Mouse (Mus musculus): ENCODE results near the gene Ncapd2. TPM values are rescaled to one million over a fixed set of nuclear protein-coding genes. Genes with fewer than 3 reads are reported as not detected.
A peak's percentile ranks its signal among the peaks of the same experiment; 100 is the strongest.

Gene Ncapd2
- polyA plus RNA-seq, 1 experiment from 2014 or later: 51.3 TPM

DNA sequence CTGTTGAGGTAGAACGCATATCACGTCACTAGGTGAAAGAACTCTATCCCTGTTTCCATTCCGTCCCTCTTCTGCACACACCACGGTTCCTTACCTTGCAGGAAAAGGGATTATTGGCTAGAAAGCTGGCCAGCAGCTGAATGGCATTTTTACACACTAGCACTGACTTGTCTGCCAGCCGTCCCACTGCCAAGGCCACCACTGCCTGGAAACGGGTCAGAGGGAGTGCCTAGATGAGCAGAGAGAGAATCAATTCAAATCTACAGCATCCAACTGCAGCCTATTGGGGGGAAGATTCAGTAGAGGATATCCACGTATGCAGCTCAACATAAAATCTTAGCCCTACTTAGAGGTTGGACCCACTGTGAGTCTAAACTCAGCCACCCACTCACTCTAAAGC is 11.9 kb downstream of the Ncapd2 start:
- no peaks in the 10 kb centered on the region for H3K4me1 ChIP-seq (replicated peaks)
- no peak overlapping the region for H3K4me2 ChIP-seq
- no peak overlapping the region for H3K27ac ChIP-seq (replicated peaks)
- no peaks in the 10 kb centered on the region for H3K27me3 ChIP-seq
- H3K36me3 ChIP-seq: peaks cover 86% of the 10 kb centered on the region
- ATAC-seq (ENCODE audit: low FRiP score, low read depth): no peak
- no peaks in the 10 kb centered on the region for H3K9me3 ChIP-seq
- no peak overlapping the region for H3K9ac ChIP-seq
- no peak overlapping the region for H3K4me3 ChIP-seq
- WGBS: 93% methylated on average over 7 of the region's 7 CpGs

DNA sequence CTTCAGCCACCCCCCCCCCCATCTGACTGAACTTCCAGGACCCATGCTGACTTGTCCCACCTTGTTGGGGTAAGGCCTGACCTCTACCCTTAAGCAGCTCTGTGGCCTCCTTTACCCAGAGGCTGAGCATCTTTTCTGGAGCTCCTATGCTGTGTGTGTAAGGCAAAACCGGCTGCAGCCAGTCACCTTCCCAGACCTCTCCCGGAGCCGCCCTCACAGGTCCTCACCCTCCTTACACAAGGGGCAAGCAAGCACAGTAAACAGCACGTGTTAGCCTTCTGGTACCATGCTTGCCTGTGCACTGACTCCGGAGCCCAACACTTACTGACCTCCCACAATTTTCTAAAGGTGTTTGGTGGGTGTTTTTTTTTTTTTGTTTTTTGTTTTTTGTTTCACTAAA is 16.0 kb downstream of the Ncapd2 start:
- ATAC-seq (ENCODE audit: low FRiP score, low read depth): no peak

DNA sequence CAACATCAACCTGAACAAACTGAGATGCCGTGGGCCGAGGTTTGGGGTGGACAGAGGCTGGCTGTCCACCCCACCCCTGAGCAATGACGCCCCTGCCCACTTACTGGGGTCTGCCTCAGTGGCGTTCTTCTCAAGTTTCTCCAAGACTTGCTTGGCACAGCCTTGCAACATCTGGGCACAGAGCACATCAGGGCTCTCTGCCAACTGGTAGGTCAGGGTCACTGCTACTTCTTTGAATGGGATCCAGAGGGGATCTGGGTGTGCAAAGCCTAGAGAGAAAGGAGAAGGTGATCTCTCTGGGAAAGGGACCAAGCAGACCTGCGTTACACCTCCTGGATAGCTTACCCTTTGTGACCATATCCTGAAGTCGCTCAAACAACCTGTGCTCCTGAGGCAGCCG is 18.2 kb downstream of the Ncapd2 start:
- 95% methylated on average over 7 of the region's 7 CpGs for WGBS
- no peak overlapping the region for H3K4me3 ChIP-seq
- H3K9me3 ChIP-seq: no peaks in the 10 kb centered on the region
- H3K27ac ChIP-seq (replicated peaks): no peak overlapping the region
- ATAC-seq (ENCODE audit: low FRiP score, low read depth): no peak
- peaks cover 93% of the 10 kb centered on the region for H3K36me3 ChIP-seq
- no peaks in the 10 kb centered on the region for H3K4me1 ChIP-seq (replicated peaks)
- H3K27me3 ChIP-seq: no peaks in the 10 kb centered on the region
- H3K9ac ChIP-seq: no peak overlapping the region
- no peak overlapping the region for H3K4me2 ChIP-seq

More for the DNA sequence above, 16.0 kb downstream of the Ncapd2 start:
- Histone ChIP-seq H3K36me3 (peaks cover 90% of the 10 kb centered on the region), H3K27ac (replicated peaks) (no peak overlapping the region), H3K4me1 (replicated peaks) (no peaks in the 10 kb centered on the region), H3K9ac (no peak overlapping the region), H3K4me2 (no peak overlapping the region), H3K27me3 (no peaks in the 10 kb centered on the region), H3K9me3 (no peaks in the 10 kb centered on the region), H3K4me3 (no peak overlapping the region)
- WGBS: 96% methylated on average over 5 of the region's 5 CpGs

DNA sequence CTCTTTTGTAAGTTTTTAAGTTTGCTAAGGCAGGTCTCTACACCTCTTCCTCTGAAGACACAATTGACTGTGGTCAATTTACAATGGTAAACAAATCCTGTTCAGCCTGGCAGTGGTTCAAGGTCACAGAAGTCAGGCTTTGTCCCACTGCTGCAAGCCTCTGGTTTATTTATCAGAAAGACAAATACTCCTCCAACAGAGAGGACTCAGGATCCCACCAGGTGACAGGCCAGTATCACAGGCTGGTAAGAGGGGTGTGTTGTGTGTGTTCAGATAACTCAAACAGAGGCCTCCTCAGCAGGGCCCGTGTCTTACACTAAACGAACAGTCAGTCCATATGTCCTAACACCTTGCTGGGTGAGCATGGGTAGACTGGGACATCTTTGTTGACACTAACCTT is 19.0 kb downstream of the Ncapd2 start:
- H3K4me2 ChIP-seq: no peak overlapping the region
- no peak overlapping the region for H3K4me3 ChIP-seq
- H3K4me1 ChIP-seq (replicated peaks): peaks cover 3% of the 10 kb centered on the region
- no peak overlapping the region for H3K27ac ChIP-seq (replicated peaks)
- WGBS: 87% methylated on average over 2 of the region's 2 CpGs
- peaks cover 88% of the 10 kb centered on the region for H3K36me3 ChIP-seq
- H3K27me3 ChIP-seq: no peaks in the 10 kb centered on the region
- H3K9me3 ChIP-seq: no peaks in the 10 kb centered on the region
- H3K9ac ChIP-seq: no peak overlapping the region
- ATAC-seq (ENCODE audit: low FRiP score, low read depth): no peak

DNA sequence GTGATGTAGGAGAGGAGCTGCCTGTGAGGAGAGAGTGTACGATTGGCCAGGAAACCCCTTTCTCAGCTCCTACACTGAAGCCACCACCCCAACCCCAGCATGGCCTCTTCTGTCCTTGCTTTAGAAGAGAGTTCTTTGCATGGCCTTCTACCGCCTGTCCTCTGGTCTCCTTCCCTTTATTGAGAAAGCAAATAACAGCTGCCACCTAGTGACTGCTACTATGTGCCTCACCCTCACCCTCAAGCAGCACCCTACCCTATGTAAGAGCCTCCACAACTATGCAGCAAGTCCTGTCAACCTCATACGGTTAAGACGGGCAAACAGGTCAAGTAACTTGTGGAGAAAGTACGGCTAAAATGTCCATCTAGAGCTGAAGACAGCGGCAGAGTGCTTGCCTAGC is 21.3 kb downstream of the Ncapd2 start:
- peaks cover 22% of the 10 kb centered on the region for H3K4me1 ChIP-seq (replicated peaks)
- H3K27ac ChIP-seq (replicated peaks): no peak overlapping the region
- WGBS: 86% methylated on average over 6 of the region's 6 CpGs
- no peak for ATAC-seq (ENCODE audit: low FRiP score, low read depth)
- no peak overlapping the region for H3K9ac ChIP-seq
- H3K9me3 ChIP-seq: no peaks in the 10 kb centered on the region
- H3K27me3 ChIP-seq: no peaks in the 10 kb centered on the region
- H3K4me2 ChIP-seq: no peak overlapping the region
- H3K36me3 ChIP-seq: peaks cover 66% of the 10 kb centered on the region
- H3K4me3 ChIP-seq: no peak overlapping the region

DNA sequence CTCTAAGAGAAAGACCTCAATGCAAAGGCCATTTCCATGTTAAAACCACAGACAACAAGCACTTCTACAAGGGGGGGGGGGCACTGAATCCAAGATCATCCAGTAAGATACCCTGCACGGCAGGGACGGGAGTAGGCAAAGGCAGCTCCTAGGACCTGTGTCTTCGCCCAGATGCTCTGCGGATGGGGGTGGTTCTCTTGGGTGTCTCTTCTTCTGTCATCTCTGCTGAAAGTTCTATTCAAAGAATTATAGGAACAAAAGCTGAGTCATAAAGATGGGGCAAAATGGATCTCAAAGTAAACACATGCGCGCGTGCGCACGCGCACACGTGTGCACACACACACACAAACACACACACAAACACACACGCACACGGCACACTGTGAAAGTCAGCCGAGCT is 23.4 kb downstream of the Ncapd2 start:
- ATAC-seq (ENCODE audit: low FRiP score, low read depth): no peak
- 91% methylated on average over 14 of the region's 14 CpGs for WGBS
- H3K4me1 ChIP-seq (replicated peaks): peaks cover 35% of the 10 kb centered on the region
- no peaks in the 10 kb centered on the region for H3K27me3 ChIP-seq
- peaks cover 50% of the 10 kb centered on the region for H3K36me3 ChIP-seq
- H3K4me2 ChIP-seq: no peak overlapping the region
- no peaks in the 10 kb centered on the region for H3K9me3 ChIP-seq
- no peak overlapping the region for H3K4me3 ChIP-seq
- H3K27ac ChIP-seq (replicated peaks): no peak overlapping the region
- H3K9ac ChIP-seq: no peak overlapping the region

DNA sequence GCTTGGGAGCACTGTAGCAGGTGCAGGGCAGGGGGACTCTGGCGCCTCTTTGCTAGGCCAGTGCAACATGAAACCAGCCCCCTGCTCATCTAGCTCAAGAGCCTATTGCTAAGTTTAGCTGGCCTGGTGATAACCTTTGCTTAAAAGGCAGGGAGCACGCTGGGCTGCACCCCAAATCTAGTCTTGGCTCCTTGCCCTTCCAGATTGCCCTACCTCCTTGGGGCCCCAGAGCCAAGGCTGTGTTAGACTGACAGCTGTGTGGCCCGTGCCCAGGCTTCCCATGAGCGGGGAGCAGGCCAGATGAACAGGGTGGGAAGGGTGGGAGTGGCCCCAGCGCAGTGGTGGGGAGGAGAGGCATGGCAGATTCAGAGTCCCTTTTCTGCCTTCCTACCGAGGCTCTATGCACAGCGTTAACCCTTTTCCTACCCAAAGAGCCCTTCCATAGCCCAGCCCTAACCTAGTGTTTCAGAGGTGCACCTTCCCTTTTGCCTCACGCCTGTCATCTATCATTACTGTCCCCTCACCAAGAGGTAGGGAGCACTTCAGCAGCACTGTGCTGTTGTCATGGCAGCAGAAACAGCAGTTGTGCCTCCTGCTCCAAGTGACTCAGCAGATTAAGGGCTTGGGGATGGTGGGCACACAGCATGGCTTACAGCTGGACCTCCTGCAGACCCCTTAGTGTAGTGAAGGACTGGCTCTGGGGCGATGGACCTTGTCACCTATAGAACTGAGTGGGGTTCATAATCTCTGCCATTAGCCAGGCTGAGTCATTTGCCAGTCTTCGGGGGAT is 24.4 kb downstream of the Ncapd2 start:
- peaks cover 40% of the 10 kb centered on the region for H3K4me1 ChIP-seq (replicated peaks)
- H3K4me3 ChIP-seq: peak overlapping the region; percentile 91; the same call in 1 of the 2 replicates
- no peaks in the 10 kb centered on the region for H3K9me3 ChIP-seq
- no peak for ATAC-seq (ENCODE audit: low FRiP score, low read depth)
- peaks cover 41% of the 10 kb centered on the region for H3K36me3 ChIP-seq
- peak overlapping the region; percentile 50 for H3K9ac ChIP-seq
- H3K27me3 ChIP-seq: no peaks in the 10 kb centered on the region
- peak overlapping the region; percentile 93 for H3K27ac ChIP-seq (replicated peaks)
- H3K4me2 ChIP-seq: peak overlapping the region; percentile 95
- WGBS: 17% methylated on average over 10 of the region's 10 CpGs

DNA sequence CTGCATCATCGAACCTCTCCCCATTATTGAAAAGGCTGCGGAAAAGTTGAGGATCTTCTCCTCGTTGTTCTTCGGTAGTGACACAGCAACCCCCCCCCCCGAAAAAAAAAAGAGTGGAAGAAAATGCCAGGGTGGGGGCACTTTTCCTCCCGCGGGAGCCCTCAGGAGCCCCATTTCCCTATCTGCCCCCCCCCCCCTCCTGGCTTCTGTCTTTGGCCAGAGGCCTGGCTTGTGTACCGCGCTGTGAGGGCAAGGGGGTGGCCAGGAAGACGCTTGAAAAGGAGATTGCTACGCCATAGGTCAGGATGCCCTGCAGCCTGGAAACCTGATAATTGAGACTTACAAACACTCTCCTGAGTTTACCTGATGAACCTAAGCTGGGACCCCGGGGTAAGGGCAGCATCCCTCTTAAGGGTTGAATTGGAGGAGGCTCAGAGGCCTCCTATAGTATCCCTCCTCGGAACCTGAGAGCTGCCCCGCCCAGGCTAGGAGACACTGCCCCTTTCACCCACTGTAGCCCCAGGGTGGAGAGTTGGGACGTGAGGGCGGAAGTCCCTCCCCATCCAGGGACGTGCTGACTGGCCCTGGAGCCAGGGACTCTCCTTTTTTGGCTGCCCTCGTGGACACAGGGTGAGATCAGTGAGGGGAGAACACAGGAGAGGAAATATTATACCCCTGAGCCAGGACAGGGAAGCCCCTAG is 25.3 kb downstream of the Ncapd2 start, which contains the start of gene Gapdh:
Gene Gapdh, minus strand, starts transcription at position 417 of the 701 bp plus-strand sequence.
- under 1% methylated on average over 18 of the region's 18 CpGs for WGBS
- H3K4me3 ChIP-seq: peak within 1 kb of the TSS; percentile 91
- peak within 1 kb of the TSS; percentile 95 for H3K4me2 ChIP-seq
- no peaks in the 10 kb centered on the region for H3K27me3 ChIP-seq
- H3K9ac ChIP-seq: peak within 1 kb of the TSS; percentile 93
- ATAC-seq (ENCODE audit: low FRiP score, low read depth): peak; percentile 6; the same call in 1 of the 2 replicates
- peaks cover 37% of the 10 kb centered on the region for H3K36me3 ChIP-seq
- no peaks in the 10 kb centered on the region for H3K9me3 ChIP-seq
- peak within 1 kb of the TSS; percentile 93 for H3K27ac ChIP-seq (replicated peaks)
- peaks cover 44% of the 10 kb centered on the region for H3K4me1 ChIP-seq (replicated peaks)

DNA sequence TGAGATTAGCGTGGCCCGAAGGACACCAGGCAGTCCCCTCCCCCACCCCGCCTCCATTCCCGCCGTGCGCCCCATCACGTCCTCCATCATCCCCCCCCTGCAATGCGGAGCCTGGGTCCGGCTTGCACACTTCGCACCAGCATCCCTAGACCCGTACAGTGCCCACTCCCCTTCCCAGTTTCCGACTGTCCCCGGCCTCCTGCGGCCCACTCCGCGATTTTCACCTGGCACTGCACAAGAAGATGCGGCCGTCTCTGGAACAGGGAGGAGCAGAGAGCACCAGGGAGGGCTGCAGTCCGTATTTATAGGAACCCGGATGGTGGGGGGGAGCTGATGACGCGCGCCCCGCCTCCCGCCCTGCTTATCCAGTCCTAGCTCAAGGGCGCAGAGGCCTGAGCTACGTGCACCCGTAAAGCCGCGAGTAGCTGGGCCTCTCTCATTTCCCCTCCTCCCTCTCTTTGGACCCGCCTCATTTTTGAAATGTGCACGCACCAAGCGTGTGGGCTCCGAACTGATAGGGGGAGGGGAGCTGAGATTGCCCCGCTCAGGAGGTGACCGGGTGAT is 26.1 kb downstream of the Ncapd2 start:
- H3K4me1 ChIP-seq (replicated peaks): peaks cover 44% of the 10 kb centered on the region
- WGBS: under 1% methylated on average over 36 of the region's 36 CpGs

DNA sequence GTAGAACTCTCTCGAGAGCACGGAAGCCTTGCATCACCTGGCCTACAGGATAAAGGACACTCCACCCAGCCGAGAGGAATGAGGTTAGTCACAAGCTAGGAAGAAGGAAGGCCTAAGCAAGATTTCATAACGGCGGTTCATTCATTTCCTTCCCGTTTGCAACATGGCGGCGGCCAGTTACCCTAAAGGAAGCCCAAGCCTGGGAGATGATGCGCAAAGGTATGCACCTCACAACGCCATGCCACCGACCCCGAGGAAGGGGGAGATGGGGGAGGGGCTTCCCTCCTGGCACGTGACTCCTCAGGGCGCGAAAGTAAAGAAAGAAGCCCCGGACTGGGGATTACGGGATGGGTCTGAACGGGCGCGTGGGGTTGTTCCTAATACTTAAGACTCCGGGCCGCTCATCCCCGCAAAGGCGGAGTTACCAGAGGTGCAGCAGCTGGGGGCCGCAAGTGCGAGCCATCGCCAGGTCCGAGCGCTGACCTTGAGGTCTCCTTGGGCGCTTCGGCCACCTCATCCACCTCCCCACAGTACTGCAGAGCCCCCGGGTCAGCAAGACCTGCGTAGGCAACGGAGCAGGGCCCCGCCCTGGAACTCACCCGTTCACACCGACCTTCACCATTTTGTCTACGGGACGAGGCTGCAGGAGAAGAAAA is 26.7 kb downstream of the Ncapd2 start:
- ATAC-seq (ENCODE audit: low FRiP score, low read depth): peak; percentile 43
- Histone ChIP-seq H3K9me3 (no peaks in the 10 kb centered on the region), H3K9ac (peak overlapping the region; percentile 93), H3K4me3 (peak overlapping the region; percentile 91), H3K27me3 (no peaks in the 10 kb centered on the region), H3K4me2 (peak overlapping the region; percentile 95), H3K36me3 (peaks cover 34% of the 10 kb centered on the region), H3K4me1 (replicated peaks) (peaks cover 44% of the 10 kb centered on the region), H3K27ac (replicated peaks) (peak overlapping the region; percentile 93)
- WGBS: under 1% methylated on average over 38 of the region's 39 CpGs

More for the DNA sequence above, 26.1 kb downstream of the Ncapd2 start:
- peak overlapping the region; percentile 91 for H3K4me3 ChIP-seq
- peak; percentile 94 for ATAC-seq (ENCODE audit: low FRiP score, low read depth)
- peak overlapping the region; percentile 93 for H3K9ac ChIP-seq
- H3K27ac ChIP-seq (replicated peaks): peak overlapping the region; percentile 93
- no peaks in the 10 kb centered on the region for H3K9me3 ChIP-seq
- H3K4me2 ChIP-seq: peak overlapping the region; percentile 95
- H3K36me3 ChIP-seq: peaks cover 34% of the 10 kb centered on the region
- no peaks in the 10 kb centered on the region for H3K27me3 ChIP-seq

DNA sequence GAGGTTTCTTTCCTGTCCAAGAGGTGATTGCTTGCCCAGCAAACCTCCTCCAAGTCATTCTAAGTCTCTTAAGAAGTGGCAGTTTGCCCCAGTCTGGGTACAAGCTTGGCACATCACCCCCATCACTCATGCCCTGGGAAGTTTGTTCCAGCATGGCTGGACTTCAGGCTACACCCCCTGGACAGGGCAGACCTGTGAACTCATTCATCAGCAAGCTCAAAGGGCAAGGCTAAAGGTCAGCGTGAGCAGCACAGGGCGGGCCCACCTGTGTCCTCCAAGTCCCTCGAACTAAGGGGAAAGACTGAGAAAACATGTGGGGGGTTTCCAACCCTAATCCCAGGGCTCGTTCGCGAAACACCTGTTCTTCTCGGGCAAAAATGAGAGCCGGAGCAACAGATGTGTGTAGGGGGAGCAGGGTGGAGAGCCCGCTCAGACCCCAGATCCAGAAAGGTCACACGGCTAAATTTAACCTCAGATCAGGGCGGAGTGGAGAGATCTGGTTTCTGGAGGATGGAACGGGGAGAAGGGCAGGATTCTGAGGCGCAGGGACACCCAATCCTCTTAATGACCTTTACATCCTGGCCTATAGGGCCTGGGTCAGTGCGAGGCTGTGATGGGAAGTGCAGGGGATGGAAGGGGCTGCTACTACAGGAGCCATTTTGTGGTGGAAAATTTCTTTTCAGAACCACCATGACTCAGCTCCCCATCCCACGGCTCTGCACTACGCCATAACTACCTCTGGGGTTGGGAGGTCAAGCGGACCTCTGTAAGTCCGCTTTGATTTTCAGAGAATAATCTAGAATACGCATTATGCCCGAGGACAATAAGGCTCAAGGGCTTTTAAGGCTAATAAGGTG is 27.5 kb downstream of the Ncapd2 start:
- Histone ChIP-seq H3K36me3 (peaks cover 33% of the 10 kb centered on the region), H3K4me2 (peak overlapping the region; percentile 95), H3K9ac (peak overlapping the region; percentile 93), H3K4me3 (peak overlapping the region; percentile 91), H3K27me3 (no peaks in the 10 kb centered on the region), H3K9me3 (no peaks in the 10 kb centered on the region), H3K4me1 (replicated peaks) (peaks cover 44% of the 10 kb centered on the region), H3K27ac (replicated peaks) (peak overlapping the region; percentile 93)
- 6% methylated on average over 20 of the region's 20 CpGs for WGBS
- ATAC-seq (ENCODE audit: low FRiP score, low read depth): no peak
